Mouse (Mus musculus) E14TG2a.4 (cell line): ENCODE measurements around the gene Ppif.

Experiments
- CTCF ChIP-seq: conservative IDR thresholded peaks from 2 replicates; pipeline ENCODE4 v1.5.1; 2014; ENCODE audit warnings: low read length
- NANOG ChIP-seq: IDR thresholded peaks from 2 replicates; pipeline ENCODE4 v1.6.1; 2014; ENCODE audit warnings: borderline replicate concordance, low read length, mixed read lengths
- POU5F1 ChIP-seq: IDR thresholded peaks from 2 replicates; pipeline ENCODE4 v1.6.1; 2014; ENCODE audit warnings: low read length, borderline replicate concordance

DNA sequence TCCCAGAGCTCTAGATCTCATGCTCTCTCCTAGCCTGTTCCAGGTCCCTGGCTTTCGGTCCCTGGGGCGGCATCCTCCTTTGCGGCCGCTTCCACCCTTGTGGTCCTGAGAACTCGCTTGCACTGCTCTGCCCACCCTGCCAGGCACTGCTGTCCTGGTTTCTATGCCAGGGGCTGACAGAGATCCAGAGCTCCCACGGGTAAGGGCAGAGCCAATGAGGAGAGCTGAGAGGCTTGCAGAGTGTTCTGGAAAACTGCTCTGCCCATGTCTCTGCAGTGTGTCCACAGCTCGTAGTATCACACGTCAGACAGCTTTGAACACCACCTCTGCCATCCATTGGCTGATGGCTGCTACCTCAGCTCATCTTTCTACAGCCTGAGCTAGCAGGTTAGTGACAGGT lies 23.8 kb downstream of the Ppif start:
- TF ChIP-seq CTCF = no peak
- TF ChIP-seq POU5F1 = no peak
- TF ChIP-seq NANOG = no peak
